Mouse (Mus musculus) liver (tissue): ENCODE data around the gene 1110051M20Rik.
A peak's percentile ranks its signal among the peaks of the same experiment; 100 is the strongest.

Source experiments
- DNase-seq: peaks from one replicate; pipeline ENCODE4 v3.0.0-alpha.2; 2020; ENCODE audit warnings: mixed read lengths

The 1110051M20Rik gene

DNA sequence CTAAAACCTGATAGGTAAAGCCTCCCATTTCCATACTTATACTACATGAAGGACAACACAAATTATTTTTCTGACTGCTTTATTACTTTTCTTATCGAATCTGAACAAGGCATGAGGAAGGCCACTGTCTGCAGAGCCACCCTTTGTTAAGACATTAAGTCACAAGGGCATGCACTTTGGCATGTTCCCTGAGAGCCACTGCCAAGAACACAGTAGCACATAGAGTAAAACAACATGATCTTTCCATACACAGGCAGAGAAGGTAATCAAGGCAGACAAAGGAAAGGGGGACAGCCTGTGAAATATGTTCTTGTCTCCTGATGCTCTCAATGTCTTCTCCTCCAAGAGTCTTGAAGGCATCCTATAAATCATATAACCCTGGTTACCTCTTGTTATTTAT lies 30.7 kb downstream of the 1110051M20Rik start:
- DNase-seq, result no peak

DNA sequence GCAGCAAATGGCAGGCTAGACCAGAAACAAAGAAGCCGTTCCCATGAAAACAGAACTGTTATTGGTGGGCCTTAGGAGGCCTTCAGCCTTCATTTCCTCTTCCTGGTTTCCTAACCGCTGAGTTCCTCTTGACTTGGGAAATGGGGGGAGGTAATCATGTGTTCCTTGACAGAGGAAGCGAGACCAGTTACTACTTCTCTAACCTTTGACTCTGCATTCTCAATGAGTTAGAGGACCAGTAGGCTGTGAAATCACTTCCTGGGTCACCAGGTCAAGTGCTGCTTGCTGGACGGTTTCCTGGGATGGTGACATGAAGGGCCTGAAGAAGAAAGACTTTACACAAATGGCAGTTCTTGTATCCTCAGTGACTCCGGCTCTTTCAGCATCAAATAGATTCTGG lies 32.1 kb downstream of the 1110051M20Rik start:
- DNase-seq, result no peak

DNA sequence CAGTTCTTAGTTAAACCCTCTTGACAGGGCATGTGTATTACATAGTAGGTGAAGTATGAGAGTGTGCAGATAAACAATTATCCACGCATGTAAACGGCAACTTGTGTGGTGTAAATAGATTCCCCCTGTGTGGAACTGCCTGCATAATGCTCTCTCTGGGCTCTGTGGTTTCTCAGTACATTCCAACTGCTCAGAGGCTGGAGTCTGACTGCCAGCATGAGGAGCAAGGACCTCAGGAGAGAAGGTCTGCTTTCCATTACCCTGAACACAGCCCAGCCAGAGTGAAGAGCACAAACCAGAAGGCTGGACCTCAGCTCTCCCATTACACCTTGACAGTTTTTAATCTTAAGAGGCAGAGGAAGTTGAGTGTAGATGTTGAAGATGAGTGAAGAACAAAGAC lies 33.0 kb downstream of the 1110051M20Rik start:
- no peak for DNase-seq

DNA sequence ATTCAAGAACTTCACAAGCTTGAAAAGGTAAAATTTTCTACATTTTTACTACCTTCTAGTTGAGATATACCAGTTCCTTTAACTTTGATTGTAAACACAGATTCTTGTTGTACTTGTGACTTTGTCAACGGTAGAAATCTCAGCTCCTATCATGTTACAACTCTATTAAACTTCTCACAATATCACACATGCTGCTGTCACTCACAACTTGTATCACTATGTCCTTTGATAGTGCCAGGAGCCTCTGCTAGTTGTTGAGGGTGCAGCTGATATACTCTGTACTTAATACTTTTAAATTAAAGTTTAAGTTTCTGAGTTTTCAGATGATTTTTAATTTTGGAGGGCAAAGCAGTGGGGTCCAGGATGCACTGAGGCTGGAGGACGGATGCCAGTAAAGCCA lies 36.5 kb downstream of the 1110051M20Rik start:
- DNase-seq, result no peak

DNA sequence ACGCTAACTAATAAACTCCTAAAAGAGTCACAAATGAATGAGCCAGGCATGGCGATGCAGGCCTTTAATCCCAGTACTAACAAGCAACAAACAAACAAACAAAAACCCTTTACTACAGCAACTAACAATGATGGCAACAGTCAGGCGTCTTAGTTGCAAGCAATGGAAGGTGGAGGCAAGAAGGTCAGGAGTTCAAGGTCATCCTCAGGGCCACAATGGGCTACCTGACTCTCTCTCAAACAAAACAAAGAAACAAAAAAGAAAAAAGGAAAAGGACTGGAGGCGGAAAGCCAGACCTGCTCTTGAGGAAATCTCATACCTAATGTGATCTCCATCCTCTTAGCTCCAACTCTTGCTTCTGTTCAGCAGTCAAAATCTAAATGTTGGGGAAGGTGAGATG lies 39.4 kb downstream of the 1110051M20Rik start:
- no peak for DNase-seq

DNA sequence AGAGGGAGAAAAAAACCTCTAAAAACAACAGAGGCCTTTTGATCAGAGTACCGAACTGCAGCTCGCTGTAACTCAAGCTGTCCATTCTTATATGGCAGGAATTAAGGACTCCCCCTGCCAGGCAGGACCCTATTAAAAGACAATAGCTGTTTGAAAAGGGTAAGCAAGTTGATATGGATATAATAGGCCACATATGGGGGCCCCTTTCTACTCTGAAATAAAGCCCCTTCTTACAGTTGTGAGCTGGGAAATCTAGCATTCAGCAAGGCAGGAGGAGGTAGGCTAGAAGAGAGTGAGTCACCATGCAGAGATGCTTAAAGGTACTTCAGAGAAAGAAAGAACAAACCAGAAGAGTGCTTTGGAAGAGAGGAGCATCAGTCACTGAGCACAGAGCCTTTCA lies 44.8 kb downstream of the 1110051M20Rik start:
- no peak for DNase-seq

DNA sequence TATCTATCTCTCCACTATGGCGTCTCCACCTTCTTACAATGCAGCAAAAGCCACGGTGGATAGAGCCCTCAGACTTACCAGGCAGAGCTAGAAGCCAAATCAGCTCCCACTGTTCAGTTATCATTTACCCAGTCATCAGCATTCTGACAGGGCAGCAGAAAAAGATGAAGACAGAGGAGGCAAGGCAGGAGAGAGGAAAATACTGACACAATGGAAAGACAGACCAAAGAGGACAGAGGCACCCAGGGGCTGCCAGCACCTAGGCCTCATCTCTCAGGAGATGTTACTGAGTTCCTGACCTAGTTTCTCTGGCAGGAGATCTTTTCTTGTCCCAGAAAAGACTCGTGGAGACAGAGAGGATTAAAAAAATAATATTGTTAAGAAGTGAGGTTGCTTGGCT lies 45.3 kb downstream of the 1110051M20Rik start:
- DNase-seq, result no peak

DNA sequence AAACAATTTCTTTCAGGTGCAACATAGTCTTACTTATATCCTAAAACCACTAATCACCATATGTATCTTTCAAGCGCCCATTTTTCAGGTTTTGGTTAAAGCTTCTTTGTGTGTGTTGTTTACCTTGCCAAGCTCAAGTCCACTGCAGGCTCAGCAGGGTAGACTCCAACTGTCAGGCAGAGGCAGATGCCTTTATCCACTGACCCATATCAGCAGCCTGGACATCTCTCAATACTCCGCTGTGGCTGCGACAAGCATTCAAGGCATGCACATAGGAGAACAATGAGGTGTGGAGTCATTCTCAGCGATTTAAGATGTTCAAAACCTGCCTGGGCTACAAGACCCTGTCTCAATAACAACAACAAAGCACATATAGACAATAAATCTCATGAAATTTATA lies 50.4 kb downstream of the 1110051M20Rik start:
- no peak for DNase-seq

DNA sequence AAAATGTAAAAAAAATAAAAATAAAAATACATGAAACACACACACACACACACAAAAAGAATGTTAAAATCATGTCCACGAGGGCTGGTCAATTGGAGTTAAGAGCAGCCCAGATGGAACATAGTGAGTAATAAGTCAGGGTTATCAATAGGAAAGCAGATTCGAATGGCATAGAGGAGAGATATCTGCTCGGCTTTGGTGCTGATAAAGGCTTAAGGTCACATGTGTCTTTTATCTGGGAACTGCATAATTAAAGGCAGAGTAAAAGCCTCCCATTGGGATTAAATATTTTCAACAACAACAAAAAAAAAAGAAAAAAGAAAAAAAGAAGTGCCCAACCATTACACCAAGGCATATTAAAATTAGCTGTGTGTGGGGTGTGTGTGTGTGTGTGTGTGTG lies 55.8 kb downstream of the 1110051M20Rik start:
- DNase-seq, result no peak

DNA sequence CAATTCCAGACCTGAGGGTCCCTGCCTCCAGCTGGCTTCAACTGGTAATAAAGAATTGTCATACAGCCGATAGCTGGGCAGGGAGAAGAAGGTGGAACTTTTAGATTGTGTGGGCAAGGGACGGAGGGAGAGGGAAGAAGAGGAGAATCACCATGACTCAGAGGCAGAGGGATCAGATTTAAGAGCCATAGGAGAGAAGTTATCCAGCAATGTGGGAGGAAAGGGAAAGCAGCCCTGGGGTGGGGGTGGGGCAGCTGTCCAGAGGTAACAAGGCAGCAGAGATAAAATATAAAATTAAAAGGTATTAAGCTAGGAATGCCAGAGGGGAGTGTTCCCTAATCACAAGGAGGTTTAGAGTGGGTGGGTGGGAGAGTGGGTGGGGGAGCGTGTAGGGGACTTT lies 56.2 kb downstream of the 1110051M20Rik start:
- peak; percentile 20 for DNase-seq

DNA sequence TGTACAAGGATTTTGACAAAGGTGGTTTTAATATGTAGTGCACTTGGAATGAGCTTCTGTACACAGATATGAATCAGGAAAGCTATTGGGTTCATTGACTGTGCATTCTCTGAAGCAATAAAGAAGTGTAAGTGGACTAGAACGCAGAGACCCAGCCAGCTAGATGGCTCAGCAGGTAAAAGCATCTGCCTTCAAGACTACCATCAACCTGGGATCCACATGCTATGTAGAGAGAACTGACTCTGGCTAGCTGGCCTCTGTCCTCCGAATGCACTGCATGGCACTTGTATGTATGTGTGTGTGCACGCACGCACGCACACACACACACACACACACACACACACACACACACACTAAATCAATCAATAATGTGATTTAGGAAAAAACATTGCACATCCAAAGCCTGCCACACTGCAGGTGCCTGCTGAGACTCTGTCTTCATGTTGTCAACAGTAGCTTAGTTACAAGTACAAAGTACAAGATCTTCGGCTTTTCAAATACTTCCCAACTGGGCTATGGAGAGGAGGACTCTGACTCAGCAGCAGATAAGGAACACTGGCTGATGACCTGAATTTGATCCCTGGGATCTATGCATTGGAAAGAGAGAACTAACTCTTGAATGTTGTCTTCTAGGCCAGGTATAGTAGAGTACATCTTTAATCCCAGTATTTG lies 57.1 kb downstream of the 1110051M20Rik start:
- DNase-seq, result no peak

DNA sequence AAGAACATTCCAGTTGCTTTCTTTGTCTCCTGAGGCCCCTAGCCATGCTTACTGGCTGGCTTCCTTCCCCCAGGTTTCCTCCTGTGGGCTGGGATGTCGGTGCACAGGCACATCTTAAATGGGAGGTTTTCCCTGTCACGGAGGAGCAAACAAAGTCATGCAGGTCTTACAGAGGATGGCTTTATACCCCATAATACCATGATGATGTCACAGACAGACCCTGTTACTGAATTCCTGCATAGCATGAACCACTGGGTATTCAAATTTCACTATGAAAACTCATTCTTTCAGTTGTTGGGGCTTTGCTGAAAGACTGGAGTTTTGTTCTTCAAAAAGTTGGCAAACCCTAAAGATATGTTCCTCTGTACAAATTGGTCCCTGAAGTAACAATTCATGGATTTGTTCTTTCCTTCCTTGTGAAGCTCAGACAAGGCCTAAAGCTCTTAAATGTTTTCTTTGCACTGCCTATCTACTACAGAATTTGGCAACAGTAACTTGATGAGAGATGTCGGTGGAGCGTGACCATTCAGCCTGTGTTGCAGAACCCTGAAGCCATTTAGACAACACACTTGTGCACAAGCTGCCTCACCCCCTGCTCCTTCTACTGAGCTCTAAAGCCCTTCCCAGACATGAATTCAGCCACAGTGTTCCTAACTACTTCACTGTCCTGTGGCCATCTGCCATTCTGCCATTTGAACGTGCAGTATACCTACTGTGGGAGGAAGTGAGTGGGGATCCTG lies 57.8 kb downstream of the 1110051M20Rik start:
- no peak for DNase-seq

DNA sequence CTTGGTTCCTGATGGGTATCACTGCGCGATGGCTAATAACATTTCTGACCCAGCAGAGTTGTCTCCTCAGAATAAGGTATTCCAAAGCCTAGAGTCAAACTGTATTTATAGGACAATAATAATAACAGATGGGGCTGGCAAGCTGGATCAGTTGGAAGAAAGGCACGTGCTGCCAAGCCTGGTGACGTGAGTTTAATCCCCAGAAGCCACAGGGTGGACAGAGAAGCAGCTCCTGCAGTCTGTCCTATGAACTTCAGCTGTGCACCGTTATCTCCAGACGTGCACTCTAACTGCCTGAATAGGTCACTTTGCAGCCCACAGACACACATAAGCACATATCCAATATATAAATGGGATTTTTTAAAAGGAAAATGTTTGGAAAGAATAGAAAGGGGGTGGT lies 61.2 kb downstream of the 1110051M20Rik start:
- no peak for DNase-seq

DNA sequence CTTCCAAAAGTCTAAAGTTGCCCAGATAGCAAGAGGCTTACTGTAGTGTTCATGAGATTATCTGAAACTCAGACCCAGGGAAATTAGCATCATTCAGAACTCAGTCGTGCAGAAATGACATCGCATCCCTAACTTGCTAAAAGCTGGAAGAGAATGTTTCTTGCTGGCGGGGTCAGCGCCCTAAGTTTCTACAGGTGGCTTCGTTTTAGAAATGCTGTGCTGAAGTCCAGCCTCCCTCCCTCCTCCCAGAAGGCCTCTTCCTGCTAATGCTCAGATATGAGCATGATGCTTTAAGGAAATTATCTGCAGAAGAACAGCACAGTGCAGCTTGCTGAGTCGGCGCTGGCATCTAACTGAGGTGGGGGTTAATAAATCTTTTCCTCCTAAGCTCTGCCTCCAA lies 67.5 kb downstream of the 1110051M20Rik start:
- DNase-seq, result no peak

DNA sequence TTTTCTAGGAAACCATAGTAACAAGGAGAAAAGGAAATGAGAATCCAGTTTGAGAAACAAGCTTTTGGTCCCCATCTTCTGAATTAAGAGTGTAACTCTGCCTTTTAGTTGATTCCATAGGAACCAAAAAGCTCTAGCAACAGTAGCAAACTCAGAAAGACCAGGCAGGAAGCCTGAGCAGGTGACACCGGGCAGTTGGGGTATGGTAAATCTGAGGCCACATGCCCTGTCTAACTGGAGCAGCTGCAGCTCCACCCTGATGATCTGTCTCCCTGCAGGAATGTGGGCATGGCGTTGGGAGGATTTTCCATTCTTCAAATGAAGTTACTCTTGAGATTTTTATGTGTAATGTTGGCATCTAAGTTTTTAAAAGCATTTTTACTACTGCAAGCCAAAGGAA lies 74.2 kb downstream of the 1110051M20Rik start:
- DNase-seq, result no peak

DNA sequence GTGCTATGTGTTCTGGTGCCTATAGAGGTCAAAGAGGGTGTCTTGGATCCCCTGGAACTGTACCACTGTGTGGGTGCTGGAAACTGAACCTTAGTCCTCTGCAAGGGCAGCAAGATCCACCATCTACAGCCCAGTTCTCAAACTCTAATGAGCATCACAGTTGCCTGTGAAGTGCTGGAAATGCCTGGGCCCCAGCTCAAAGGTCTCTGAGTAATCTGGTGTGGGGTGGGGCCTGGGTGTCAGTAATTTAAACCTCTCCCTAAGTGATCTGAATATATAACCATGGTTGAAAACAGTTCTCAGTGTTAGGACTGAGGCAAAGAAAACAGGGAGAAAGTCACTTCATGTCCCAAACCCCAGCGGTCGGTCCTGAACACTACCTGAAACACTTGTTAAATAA lies 81.2 kb downstream of the 1110051M20Rik start:
- no peak for DNase-seq

DNA sequence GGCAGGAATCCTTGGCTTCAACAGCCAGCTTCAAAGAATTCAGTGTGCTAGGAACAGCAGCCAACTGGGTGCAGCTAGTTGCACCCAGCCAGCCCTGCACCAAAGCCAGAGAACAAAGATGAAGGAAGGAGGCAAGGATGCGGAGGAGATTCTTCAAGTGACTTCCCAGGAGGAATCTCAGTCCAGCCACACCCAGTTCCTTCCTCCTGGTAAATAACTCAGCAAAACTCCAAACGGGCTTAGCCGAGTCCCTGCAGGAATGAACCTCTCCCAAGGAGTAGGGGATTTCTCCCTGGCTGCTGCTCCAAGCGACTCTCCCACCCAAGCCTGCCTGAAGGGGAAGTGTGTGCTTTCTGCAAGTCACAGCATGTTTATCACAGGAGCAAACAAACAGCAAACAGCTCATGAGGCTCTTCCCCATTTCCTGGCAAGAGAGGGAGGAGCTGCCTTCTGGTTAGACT lies 83.4 kb downstream of the 1110051M20Rik start:
- DNase-seq, result no peak

DNA sequence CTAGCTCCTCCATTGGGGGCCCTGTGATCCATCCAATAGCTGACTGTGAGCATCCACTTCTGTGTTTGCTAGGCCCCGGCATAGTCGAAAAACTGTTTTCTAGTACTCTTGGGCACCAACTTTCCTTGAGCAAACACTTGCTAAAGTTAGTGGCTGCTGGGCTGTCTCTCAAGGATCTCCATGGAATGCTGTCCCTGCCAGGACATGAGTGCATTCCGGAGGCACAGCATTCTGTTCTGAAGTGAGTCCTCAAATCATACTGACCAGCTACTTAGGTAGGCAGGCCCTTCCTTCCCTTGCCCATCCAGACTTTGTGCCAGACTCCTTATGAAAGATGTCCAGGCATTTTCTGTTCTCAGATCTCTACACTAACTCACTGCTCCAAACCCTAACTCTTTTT lies 88.7 kb downstream of the 1110051M20Rik start:
- no peak for DNase-seq

DNA sequence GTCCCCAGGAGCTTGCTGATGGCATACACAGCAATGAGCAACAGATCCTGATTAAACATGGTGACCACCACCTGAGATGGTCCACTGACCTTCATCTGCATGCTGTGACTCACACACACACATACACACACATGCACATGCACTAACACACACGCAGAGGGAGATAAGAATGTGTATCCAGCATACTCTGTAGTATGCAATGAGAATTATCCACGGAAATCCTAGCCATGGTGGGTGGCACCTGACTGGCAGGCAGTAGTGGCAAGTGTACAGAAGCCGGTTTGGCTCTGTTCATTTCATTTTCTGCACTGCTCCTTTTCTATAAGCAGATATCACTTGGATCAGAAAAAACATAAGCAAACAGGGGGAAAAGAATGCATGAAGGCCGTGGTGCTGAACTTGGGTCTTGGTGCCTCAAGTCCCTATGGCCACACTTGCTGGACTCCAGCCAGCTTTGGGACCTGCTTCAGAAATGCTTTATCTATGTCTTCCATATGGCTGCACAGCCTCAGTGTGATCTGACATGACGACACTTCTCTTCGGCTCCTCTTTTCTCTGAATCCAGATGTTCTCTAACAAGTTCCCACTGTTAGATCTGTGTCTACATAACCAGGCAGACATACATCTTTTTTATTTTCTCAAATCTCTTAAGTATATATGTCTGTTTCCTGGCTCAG lies 89.6 kb downstream of the 1110051M20Rik start:
- DNase-seq, result peak; percentile 72

DNA sequence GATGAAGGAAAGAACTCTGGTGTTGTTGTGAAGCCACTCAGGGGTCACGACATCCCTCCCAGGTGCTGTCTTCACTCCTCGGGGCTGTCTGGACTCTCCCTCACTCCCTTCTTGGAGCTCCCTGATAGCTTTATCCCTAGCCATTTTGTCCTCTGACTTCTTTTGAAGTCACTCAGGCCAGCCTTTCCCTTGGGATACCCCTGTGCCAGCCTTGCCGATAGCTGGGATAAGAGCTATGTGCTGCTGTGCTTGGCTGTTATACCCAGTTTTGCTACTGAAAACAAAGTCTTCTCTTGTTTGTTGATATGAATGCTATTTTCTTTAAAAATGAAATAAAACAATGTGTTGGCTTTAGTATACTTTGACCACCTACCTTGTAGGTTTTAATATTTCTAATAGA lies 90.7 kb downstream of the 1110051M20Rik start:
- no peak for DNase-seq

DNA sequence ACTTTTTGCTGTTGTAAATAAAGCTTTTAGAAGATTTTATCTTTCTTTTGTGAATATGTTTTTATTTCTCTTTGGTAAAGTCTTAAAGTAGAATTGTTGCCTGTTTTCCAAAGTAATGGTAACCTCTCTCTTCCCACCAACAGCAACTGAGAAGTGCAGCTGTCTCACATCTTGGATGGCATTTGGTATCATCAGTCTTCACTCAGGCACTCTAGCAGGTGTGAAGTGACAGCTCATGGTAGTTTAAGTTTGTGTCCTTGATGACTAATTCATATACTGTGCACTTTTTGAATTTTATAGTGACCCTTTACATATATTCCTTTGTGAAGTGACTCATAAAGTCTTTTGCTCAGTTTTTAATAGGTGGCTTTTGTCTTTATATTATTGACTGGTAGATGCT lies 92.7 kb downstream of the 1110051M20Rik start:
- DNase-seq, result no peak

DNA sequence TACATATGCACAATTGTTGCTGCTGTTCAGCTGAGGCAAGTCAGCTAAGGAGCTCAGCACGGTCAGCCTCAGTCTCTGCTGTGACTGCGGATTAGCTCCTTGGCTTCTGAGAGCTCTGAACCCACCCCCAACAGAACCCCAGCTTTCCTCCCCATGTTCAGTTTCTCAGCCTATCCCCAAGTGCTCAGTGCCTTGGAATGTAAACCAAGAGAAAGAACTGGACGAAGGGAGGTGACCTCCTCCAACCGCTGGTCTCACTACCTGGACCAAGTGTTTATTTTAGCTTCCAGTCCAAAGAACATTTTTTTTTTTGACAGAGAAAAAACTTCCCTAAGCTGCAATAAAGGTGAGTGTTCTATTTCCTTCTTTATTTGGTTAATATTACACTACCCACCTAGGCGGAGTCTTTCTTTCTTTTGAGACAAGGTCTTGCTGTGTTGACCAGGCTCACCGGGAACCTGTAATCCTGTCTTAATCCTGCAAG lies 94.5 kb downstream of the 1110051M20Rik start:
- DNase-seq, result no peak

DNA sequence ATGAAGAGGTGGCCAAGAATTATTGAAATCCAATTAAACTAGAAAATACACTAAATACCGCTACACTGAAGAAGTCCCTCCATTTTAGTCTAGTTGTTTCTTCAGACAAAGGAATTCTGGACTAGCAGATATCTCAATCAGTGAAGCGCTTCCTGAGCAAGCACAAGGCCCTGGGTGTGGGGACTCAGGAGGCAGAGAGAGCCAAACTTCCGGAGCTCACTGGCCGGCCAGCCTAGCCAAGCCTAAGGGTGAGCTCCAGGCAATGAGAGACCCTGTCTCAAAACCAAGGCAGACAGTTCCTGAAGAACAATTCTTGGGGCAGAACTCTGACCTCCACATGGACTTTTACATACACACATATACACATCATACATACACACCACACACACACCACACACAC lies 95.6 kb downstream of the 1110051M20Rik start:
- no peak for DNase-seq

DNA sequence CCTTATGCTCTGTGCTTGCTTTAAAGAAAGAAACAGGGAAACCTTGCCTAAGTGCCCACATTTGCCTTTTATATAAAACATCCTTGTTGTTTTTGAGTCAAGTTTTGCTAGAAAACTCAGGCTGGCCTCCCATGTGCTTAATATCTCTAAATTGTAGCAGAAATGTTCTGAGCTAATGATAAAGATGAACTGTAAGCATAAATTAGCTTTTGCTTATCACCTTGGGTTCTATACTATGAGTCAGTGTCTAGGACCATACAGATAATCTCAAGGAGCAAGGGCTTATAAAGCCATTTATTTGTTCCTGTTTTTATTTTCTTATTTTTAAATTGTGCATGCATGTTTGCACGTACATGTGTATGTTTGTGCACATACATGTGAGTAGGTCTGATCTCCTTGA lies 98.9 kb downstream of the 1110051M20Rik start:
- DNase-seq, result no peak
